Mouse (Mus musculus) cerebellum, adult 9-11 months (tissue): Measurements from ENCODE around the gene Nup62.

ENCODE experiments used
- DNase-seq: peaks from one replicate; pipeline ENCODE4 v3.0.0; 2022

The Nup62 gene

GRCm38 (mm10) chr7:44819863-44820262 lies 4.0 kb downstream of the Nup62 start:
- peak; percentile 17 for DNase-seq

DNA sequence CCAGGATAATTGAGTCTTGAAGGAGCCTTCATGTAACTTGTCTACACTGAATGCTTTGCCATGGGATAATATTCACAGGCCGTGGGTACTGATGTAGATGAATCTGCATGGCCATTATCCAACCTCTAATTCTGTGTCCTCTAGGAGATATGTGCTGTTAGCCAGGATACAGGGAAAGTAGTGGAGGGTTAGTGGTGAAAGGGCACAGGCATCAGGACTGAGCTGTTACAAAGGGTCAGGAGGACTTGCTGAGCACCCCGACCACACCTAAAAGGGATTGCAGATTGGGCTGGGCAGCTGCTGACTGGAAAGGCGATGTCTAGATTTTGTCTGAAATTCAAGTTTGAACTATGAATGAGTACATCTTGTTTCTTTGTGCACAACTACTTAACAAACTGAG lies 4.6 kb downstream of the Nup62 start:
- DNase-seq: no peak

DNA sequence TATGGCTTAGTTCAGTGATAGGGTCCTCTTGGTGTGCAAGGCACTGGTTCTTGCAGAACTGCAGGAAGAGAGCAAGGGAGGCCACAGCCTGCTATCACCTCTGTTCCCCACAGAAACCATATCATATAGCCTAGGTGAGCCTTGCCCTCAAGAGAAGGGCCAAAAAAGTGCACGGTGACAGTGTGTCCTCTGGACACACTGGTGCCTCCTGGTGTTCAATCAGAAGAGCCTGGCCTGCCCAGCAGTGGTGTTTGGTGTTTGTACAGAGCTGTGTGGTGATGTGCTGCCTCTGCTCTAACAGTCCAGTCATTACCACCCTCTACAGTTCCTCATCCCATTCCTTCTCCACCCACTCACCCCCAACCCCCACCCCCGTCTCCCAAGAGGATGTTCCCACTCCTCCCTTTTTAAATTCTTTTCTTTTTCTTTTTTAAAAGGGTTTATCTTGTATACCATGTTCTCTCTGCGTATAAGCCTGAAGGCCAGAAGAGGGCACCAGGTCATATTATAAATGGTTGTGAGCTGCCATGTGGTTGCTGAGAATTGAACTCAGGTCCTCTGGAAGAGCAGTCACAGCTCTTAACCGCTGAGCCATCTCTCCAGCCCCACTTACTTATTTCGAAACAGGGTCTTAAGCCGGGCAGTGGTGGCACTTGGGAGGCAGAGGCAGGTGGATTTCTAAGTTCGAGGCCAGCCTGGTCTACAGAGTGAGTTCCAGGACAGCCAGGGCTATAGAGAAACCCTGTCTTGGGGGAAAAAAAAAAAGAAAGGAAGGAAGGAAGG lies 6.0 kb downstream of the Nup62 start:
- DNase-seq: no peak

DNA sequence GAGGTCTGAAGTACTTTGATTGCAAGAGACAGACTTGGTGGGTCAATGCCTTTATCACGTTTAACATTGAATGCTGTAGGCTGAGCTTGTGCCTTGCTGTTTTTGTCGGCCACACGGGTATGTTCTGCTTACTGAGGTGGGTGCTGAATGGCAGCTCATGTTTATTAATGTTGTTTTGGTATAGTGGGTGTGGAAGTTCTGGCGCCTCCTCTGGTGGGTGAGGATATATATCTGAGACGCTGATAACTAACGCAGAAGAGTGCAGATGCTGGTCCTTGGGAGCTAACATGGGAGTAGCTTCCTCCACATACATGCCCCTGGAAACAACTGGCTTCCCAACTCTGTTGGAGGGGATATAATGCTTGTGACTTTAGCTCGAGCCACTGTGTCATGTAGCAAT lies 7.5 kb downstream of the Nup62 start:
- peak; percentile 7 for DNase-seq

DNA sequence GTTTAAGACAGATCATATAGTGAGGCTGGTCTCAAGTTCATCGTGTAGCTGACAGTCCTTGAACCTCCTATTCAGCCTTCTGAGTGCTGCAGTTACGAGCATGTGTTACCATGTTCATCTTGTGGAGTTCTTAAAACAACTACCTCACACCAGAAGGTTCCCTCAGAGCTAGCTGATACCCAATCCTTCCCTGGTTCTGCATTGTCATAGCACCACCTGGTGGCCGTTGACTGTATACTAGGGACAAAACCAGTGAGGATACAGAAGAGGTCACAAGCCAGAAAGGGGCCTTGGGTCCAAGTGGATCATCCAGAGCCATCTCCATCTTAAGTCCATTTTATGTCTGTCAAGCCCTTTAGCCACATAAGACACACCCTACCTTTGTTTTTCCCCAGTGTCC lies 9.0 kb downstream of the Nup62 start:
- peak; percentile 78 for DNase-seq

DNA sequence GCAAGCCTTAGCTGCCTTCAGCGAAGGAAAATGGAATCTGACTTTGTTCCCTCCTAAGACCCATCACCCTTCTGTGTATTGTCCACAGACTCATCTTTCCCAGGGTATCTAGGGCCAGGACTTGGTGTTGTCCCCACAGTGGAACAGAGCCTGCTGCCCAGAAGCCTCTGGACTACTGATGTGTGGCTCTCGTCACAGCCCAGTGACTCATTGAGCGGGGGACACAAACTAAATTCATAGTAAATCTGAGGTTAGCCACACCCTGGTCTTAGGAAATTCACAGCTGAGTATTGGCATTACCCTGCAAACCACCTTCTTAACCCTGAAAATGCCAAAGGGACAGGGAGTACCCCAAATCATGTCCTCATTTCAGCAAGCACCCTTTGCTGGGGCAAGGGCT lies 10.9 kb downstream of the Nup62 start:
- no peak for DNase-seq

- DNase-seq: peak; percentile 8
Measured at GRCm38 (mm10) chr7:44828706-44829105, 12.8 kb downstream of the Nup62 start.

- no peak for DNase-seq
Measured at GRCm38 (mm10) chr7:44832763-44833162, 16.9 kb downstream of the Nup62 start.

DNA sequence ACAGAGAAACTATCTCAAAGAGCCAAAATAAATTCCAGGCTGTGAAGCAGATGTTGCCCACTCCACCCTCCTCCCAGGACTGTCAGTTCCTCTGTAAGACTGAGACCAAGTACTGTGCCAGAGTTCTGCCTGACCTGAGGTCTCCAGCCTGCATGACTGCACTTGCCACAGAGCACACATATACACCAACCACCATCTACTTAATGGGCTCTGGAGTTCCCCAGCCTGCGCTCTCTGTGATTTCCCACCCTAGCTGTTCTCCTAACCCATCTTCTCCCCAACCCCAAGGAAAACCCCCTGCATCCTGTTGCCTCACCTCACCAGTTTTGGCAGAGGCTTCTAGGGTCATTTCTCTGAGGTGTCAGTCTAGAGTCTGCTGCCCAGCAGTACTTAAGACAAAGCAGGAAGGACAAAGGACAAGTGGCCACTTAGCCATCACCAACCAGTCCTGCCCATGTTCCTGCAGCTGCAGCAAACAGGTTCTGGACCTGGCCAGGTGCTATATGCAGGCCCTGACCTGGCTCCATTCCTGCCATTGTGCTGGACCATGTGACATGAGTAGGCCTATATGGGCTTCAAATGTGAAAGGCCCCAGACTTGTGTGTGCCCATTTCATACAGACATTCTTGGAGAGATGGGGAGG lies 19.6 kb downstream of the Nup62 start:
- DNase-seq: no peak

DNA sequence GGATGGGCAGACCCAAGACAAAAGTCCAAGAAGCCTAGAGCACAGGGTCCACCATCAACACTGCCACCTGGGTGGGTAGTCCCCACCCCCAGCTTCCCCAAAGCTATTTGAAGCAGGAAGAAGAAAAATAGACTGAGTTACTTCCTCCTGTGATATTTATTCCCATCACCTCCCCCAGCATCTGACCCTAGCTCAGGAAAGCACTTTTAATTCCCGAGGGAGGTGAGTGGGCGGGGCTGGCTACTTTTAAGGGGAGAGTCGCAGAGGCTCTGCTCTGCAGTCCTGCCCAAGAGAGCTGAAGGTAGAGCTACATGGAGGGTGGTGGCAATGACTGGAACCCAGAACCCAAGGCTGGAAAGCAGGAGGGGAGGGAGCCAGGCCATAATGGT lies 20.1 kb downstream of the Nup62 start:
- no peak for DNase-seq

DNA sequence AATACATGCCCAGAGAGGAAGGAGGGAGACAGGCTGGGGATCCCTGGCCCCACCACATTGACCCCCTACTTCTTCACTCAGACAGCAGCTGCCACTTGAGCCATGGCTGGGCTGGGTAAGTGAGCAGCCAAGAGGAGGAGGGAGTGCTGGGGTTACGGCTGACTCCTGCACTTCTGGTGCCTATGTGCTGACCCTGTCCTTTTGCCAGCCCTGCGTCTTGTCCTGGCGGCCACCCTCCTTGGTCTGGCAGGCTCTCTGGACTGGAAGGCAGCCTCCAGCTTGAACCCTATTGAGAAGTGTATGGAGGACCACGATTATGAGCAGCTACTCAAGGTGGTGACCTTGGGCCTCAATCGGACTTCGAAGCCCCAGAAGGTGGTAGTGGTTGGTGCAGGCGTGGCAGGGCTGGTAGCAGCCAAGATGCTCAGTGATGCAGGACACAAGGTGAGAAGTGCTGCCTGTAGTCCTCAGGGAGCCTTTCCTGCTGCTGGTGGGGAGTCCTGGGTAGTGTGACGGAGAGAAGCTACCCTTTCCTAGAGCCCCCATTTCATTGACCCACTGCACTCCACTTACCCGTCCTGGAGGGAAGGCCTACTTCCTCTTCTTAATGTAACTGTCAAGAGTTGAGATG lies 20.6 kb downstream of the Nup62 start:
- no peak for DNase-seq

GRCm38 (mm10) chr7:44838073-44838472 lies 22.2 kb downstream of the Nup62 start:
- no peak for DNase-seq

- no peak for DNase-seq
Measured at GRCm38 (mm10) chr7:44839171-44839490, 23.2 kb downstream of the Nup62 start.

GRCm38 (mm10) chr7:44839491-44840191 lies 23.8 kb downstream of the Nup62 start:
- no peak for DNase-seq

- DNase-seq: no peak
Measured at GRCm38 (mm10) chr7:44840426-44840825, 24.5 kb downstream of the Nup62 start.

- no peak for DNase-seq
Measured at GRCm38 (mm10) chr7:44841825-44842463, 26.1 kb downstream of the Nup62 start.

- peak; percentile 60 for DNase-seq
Measured at GRCm38 (mm10) chr7:44845006-44845405, 29.1 kb downstream of the Nup62 start.

DNA sequence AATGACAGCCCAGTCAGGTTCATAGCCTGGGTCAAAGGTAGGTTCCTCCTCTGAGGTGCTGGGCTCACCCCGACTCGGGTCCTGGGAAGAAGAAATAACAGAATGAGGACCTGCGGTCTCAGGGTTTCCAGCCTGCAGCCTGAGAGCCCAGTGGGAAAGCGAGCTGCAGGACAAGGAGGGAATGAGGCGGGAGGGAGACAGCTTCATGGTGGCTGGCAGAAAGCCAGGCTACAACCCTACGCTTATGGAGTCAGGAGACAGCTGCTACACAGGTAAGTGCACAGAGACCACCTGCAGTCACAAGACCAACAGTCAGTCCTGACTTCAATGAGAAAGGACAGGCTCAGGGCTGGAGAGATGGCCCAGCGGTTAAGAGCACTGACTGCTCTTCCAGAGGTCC lies 30.9 kb downstream of the Nup62 start:
- peak; percentile 73 for DNase-seq

GRCm38 (mm10) chr7:44847772-44848171 lies 31.9 kb downstream of the Nup62 start:
- peak; percentile 79 for DNase-seq

- DNase-seq: peak; percentile 100
Measured at GRCm38 (mm10) chr7:44848561-44849415, 32.9 kb downstream of the Nup62 start, which contains the start of the genes Akt1s1 and Tbc1d17. TSS of gene Akt1s1 (plus strand) at chr7:44848991. TSS of gene Tbc1d17 (minus strand) at chr7:44849079.

DNA sequence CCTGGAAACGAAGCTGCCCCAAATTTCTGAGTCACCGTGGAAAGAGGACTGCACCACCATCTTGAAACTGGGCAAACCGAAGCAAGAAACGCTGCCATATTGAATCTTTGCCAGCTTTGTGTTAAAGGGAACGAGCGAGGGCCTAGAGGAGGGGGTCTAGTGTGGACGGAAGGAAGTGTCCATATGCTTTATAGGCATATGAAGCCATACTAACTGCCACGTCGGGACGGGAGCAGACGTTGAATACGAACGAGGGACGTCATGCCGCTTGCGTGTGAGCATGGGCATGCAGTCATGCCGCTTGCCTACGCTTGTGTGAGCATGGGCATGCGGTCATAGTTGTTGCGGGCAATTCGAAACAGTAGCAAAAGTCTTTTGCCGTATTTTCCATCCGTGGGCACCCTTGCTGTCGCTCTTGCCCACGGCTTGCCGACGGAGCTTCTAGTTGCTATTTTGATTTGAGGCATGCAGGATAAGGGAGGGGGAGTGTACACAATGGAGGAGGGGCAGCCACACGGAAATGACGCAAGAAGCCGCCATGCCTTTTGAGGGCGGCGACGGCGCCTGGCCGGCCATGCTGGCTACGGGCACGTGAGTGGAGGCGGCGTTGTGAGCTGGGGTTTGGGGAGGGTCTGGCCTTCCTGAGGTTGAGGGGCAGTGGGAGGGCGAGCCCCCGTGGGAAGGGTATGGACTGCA lies 33.7 kb downstream of the Nup62 start:
- DNase-seq: peak; percentile 95
